Mouse (Mus musculus) induced T-regulatory cell, adult 2 months (primary cell): ENCODE results near the gene Smndc1.
A peak's percentile ranks its signal among the peaks of the same experiment; 100 is the strongest.
"Not testable (repeated sequence)": the region's sequence is repeated elsewhere in the genome, so short reads cannot be mapped to it uniquely, and the experiment has no call there.

Experiments used
- DNase-seq: peaks from one replicate; pipeline ENCODE4 v3.0.0-alpha.2; 2012; ENCODE audit warnings: low read depth

Gene Smndc1

DNA sequence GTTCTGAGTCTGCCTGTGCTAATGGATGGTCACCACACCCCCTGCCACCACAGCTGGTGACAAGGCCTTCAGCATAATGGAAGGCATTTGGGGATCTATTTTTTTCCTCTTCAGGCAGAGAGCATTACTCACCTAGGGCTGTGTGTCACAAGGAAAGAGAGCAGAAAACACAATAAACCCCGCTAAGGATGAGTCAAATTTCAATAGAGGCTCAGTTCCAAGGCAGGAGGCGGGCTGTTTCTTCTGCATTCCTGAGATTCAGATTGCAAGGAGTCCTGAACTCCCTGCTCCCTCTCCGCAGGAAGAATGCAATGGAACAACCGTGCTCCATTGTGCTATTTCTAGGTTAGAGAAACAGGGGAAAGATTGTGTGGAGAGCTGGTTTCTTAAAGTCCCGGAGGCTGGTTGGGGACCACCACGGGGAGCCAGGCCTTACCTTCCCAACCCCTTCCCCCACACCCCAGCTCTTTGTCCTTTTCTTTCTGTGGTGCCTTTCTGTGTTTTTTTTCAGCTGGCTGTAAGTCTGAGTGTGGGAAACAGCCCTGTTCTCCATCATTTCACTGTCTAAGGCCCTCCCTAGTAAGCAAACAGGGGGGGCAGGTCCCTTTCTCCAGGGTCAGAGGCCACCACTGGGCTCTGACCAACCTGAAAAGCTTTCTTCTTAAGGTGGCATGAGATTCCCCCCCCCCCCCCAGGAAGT is 21.9 kb upstream of the Smndc1 start:
- no peak for DNase-seq

DNA sequence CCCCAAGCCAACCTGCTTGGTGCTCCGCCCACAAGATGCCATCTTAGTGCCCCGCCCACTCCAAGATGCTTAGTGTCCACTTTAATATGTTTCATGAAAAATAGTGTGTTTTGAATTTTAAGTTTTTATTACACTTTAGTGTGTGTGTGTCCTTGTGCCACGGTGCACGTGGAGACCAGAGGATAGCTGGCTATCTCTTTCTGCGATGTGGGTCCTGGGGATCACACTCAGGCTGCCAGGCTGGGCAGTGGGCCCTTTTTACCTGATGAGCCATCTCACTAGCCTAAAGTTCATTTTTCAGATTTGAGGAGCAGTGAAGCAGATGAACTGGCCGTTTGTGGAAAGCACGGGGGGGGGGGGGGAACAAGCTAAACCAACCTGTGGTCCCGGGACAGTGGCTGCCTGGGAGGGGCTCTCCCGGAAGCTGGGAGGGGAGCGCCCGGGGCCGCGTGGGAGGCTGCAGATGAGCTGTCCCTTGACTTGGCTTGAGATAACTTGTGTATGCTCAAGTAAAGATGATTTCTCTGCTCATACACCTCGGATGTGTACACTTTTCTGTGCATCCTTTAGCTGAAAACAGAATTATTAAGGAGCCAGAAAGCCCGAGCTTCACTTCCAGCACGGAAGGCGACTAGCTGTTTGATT is 19.4 kb upstream of the Smndc1 start:
- peak; percentile 66 for DNase-seq

DNA sequence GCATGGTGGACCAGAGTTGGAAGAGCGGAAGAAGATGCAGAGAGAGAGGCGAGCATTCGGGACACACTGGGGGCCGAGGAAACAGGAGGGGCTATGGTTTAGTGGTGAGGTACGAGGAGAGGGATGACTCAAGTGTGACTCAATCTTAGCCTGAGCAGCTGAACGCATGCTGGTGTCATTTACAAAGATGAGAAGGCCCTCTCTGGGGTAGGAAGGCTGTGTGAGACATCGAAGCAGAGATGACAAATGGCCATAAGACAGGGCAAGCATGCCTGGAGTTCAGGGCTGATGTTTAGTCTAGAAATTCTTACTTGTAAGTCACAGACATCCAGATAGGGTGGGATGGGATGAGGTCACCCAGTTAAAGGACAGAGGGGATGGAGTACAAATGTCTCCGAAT is 18.0 kb upstream of the Smndc1 start:
- DNase-seq: peak; percentile 73

DNA sequence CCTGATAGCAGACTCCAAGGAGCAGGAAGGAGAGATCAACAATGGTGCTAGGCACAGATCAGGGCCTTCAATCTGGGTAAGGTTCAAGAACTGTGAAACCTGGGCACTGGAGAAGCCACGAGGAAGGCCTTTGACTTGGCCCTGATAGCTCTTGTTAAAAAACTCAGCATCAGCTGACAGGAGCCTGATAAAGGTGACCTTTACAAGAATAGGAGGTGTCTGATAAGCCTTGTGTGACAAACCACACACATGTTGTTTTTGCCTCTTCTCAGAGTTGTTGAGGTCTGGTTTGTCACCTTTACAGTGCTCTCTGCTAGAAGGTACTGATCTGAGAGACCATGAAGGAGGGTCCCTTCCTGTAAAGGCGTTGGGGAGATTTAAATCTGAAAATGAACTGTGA is 17.0 kb upstream of the Smndc1 start:
- peak; percentile 76 for DNase-seq

DNA sequence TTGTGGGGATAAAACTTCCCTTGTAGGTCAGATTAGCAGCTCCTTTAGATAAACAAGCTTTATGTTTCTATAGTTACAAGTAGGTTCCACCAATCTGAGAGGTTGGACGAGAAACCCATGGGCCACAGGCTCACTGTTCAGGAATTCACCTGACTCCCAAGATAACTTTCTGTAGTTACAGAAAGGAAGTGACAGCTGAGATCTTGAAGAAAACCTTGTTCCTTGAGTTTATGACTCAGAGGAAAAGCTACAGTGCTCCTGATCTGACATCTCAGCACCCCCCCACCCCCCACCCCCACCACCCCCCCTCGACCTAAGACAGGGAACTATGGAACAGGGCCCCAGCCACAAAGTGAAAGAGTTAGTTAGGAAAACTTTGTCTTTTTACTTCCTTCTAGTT is 15.4 kb upstream of the Smndc1 start:
- peak; percentile 53 for DNase-seq

GRCm38 (mm10) chr19:53404837-53405356 is 14.5 kb upstream of the Smndc1 start:
- DNase-seq: no peak

- peak; percentile 58 for DNase-seq
Observed at GRCm38 (mm10) chr19:53404219-53404836, 13.9 kb upstream of the Smndc1 start.

- DNase-seq: peak; percentile 26
Observed at GRCm38 (mm10) chr19:53402741-53403432, 12.5 kb upstream of the Smndc1 start.

DNA sequence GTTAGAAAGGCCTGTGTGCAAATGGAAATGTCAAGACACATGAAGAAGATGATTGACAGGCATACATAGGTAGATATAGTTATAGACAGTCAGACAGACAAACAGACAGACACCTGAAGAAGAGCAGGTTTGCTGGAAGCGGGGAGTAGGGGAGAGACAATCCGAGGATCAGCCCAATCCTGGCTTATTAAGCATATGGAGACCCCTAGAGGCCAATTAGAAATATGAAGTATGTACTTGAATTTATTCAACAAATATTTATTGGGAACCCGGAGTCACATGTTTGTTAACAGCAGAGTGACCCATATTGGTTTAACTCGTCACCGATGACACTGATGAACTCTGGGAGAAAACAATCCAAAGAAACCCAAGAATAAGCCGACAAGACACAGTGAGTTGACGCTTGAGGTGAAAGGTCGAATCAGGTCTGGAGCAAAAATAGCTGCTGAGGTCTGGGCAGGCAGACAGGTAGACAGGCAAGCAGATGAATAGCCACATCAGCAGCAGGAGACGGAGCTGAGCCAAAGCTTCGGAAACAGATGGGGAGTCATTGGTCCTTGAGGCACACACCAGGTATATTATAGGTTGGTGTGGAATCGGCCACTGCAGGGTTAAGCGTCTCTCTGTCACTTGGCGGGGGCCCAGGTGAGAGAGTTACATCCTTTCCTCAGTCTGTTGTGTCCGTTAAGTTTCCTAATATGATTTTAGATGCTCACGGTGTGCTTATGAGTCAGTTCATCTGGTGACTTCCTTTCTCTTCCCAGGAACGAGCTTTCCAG is 10.1 kb upstream of the Smndc1 start:
- no peak for DNase-seq

- peak; percentile 64 for DNase-seq
Observed at GRCm38 (mm10) chr19:53399213-53399612, 8.8 kb upstream of the Smndc1 start.

GRCm38 (mm10) chr19:53397451-53398233 is 7.3 kb upstream of the Smndc1 start:
- DNase-seq: no peak

DNA sequence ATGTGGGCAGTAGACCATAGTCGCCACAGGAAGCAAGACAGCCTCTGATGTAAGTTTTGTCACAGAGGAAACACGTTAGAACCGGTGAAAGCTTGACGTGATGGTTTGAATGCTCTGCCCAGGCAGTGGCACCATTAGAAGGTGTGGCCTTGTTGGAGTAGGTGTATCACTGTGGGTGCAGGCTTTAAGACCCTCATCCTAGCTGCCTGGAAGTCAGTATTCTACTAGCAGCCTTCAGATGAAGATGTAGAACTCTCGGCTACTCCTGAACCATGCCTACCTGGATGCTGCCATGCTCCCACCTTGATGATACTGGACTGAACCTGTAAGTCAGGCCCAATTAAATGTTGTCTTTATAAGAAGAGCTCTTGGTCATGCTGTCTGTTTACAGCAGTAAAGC is 5.4 kb upstream of the Smndc1 start:
- DNase-seq: peak; percentile 63

GRCm38 (mm10) chr19:53394956-53395355 is 4.6 kb upstream of the Smndc1 start:
- not testable (repeated sequence) for DNase-seq

- peak; percentile 90 for DNase-seq
Observed at GRCm38 (mm10) chr19:53394552-53394951, 4.2 kb upstream of the Smndc1 start.

DNA sequence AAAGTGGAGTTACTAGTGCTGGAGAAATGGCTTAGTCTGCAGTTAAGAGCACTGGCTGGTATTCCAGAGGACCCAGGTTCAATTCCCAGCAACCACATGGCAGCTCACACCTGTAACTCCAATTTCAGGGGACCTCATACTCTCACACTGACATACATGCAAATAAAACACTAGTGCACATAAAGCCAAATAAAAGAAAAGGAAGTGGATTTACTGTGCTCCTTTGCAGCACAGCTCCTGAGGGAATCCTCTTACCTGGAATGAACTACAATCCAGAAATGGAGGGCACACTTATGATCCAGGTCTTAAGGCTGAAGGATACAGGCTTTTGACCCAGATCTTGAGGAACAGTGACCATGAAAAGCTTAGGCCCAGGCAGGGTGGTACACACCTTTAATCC is 3.3 kb upstream of the Smndc1 start:
- DNase-seq: no peak

DNA sequence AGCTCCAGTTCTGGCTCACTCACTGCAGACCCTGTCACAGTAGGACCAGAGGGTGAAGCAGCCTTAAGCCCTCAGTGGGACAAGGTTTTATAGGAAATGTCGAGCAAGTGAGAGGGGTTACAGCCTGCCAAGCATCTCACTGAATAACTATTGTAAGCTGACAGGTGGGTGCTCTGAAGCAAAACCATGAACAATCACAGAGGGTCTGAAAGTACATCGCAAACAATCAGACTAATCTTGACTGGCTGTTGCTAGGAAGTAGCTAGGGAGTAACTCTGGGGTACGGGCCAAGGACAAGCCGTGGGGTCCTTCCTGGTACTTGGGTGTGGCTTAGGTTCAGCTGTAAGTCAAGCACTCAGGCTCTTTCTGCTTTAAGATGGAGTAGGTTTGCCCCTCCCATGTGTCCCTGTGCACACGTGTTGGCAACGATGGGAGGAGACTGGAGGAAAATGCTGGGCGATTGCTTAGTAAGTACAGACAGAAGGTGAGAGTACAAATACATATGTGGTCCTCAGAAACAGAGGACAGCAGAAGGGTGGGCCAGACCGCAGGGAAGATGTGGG is 2.5 kb upstream of the Smndc1 start:
- DNase-seq: no peak

DNA sequence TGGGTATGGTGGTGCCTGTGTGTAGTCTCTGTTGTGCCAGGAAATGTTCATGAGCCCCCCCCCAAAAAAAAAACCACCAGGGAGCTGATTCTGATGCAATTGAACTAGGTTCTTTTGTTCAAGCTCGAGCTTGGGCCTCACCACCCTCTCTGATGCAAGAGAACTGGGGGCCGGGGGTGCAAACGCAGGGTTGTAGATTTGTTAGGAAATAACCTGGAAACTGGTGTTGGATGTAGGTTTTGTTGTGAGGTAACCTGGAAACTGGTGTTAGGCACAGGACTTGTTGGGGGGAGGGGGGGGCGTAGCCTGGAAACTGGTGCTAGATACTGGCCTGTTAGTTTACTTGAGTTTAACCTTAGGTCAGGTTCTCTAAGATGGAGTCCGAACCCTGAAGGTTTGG is 1.4 kb upstream of the Smndc1 start:
- DNase-seq: no peak

- no peak for DNase-seq
Observed at GRCm38 (mm10) chr19:53391386-53391785, 1.0 kb upstream of the Smndc1 start.

- DNase-seq: peak; percentile 77
Observed at GRCm38 (mm10) chr19:53389851-53390431, 437 bp downstream of the Smndc1 start.

GRCm38 (mm10) chr19:53389417-53389816 is 961 bp downstream of the Smndc1 start:
- DNase-seq: no peak
